Mouse (Mus musculus): Measurements from ENCODE around the gene Colec11. TPM values are rescaled to one million over a fixed set of nuclear protein-coding genes. Genes with fewer than 3 reads are reported as not detected.
A peak's percentile ranks its signal among the peaks of the same experiment; 100 is the strongest.

The Colec11 gene
- polyA plus RNA-seq, 1 experiment: not detected

DNA sequence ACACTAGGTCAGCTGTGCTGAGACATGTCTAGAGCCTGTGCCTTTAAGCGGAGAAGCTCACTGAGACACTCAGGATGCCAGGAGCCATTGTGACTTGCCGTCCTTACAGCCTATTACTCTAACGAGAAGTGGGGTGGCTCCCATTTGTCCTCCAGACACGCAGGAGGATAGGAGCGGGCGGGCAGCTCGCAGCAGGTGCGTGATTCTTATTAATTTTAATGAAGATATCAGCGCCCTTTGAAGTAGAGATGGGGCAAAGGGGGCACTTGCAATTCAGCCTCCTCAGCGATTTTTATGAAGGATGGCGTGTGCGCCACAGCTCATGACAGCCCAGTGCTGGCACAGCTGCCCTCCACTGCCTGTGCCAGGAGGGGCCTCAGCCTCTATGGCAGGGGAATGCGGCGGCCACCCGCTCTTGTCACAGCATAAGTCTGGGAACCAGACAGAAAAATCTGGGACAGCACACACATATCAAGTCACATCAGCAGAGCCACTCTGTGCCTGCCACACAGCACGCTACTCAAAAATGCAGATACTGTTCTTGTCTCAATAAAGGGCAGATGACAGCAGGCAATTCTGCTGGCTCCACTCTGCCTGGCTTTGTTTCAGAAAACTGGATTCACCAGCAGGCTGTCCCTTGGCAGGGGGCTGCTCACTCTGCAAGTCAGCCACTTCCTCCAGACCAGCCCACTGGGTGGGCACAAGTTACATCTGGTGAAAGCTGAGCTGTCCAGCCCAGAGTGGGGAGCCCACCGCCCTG, 15.5 kb downstream of the Colec11 start:
- no peak for TF ChIP-seq POLR2A (IDR thresholded peaks at IDR 0.05; ENCODE audit: low read depth, low read length)
- TF ChIP-seq CTCF (IDR thresholded peaks at IDR 0.05; ENCODE audit: borderline replicate concordance, insufficient read depth, low read length): no peak
- H3K27ac ChIP-seq (ENCODE audit: insufficient read depth, low read length): no peak overlapping the region

DNA sequence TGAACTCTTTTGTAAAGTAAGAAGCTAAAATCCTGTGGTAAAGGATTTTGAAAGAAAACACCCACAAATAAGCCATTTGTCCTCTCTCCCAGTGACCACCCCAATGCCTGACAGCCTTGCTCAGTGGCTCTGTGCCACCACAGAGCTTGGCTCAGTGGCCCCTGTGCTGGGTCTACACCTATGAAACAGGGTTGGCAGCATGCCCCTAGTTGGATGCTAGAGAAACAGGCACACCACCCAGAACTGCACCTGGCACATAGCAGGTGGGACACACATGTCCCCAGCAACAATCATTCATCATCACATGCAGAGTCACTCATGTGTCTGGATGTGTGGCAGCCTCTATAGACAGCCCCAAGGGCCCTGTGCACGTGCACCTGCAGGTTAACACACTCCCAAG, 19.7 kb downstream of the Colec11 start:
- H3K27ac ChIP-seq (ENCODE audit: insufficient read depth, low read length): no peak overlapping the region
- TF ChIP-seq CTCF (IDR thresholded peaks at IDR 0.05; ENCODE audit: borderline replicate concordance, insufficient read depth, low read length) (no peak), POLR2A (IDR thresholded peaks at IDR 0.05; ENCODE audit: low read depth, low read length) (no peak)
- no peaks in the 10 kb centered on the region for H3K4me1 ChIP-seq (ENCODE audit: control insufficient read depth, insufficient read depth, low read length)
- no peak overlapping the region for H3K4me3 ChIP-seq (ENCODE audit: insufficient read depth, low read length)

More for the DNA sequence above, 15.5 kb downstream of the Colec11 start:
- Histone ChIP-seq H3K4me1 (ENCODE audit: control insufficient read depth, insufficient read depth, low read length) (no peaks in the 10 kb centered on the region), H3K4me3 (ENCODE audit: insufficient read depth, low read length) (no peak overlapping the region)

DNA sequence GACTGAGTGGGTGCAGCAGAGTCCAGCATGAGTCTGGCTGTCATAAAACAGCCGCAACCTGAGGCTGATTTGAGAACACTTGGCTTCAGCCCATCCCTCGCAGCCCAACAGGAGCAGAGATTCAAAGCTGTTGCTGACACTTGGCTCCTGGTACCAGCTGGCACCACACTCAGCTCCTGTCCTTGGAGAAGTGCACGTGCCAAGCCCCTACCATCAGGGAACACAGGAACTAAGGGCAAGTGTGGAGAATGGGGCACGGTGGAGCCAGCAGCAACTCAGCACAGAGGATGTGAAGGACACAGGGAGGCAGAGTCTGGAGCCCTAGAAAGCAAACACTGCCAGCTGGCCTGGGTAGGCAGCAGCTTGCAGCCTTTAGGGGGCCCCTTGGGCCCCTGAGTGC, 20.9 kb downstream of the Colec11 start:
- Histone ChIP-seq H3K27ac (ENCODE audit: insufficient read depth, low read length) (no peak overlapping the region), H3K4me3 (ENCODE audit: insufficient read depth, low read length) (no peak overlapping the region), H3K4me1 (ENCODE audit: control insufficient read depth, insufficient read depth, low read length) (no peaks in the 10 kb centered on the region)
- TF ChIP-seq POLR2A (IDR thresholded peaks at IDR 0.05; ENCODE audit: low read depth, low read length) (no peak), CTCF (IDR thresholded peaks at IDR 0.05; ENCODE audit: borderline replicate concordance, insufficient read depth, low read length) (no peak)

- TF ChIP-seq POLR2A (IDR thresholded peaks at IDR 0.05; ENCODE audit: low read depth, low read length): no peak
- TF ChIP-seq CTCF (IDR thresholded peaks at IDR 0.05; ENCODE audit: borderline replicate concordance, insufficient read depth, low read length): no peak
- Histone ChIP-seq H3K4me3 (ENCODE audit: insufficient read depth, low read length) (no peak overlapping the region), H3K4me1 (ENCODE audit: control insufficient read depth, insufficient read depth, low read length) (no peaks in the 10 kb centered on the region), H3K27ac (ENCODE audit: insufficient read depth, low read length) (no peak overlapping the region)
Observed at GRCm38 (mm10) chr12:28598526-28598991, 24.6 kb downstream of the Colec11 start.

DNA sequence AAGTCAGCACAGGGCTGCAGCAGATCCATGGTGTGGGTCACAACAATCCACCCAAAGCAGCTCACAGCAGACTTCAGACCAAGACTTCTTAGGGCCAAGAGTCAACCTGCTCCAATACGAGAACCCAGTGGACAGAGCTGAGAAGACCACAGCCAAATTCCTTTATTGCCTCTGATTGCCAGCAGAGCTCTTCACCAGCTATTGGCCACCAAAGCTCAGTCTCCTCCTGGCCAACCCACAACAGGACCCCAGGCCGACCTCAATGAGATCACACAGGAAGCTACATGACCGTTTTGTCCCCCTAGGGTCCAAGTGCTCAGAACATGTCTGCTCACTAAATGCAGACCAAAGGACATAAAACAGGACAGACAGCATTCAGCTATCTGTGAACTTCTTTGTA, 25.1 kb downstream of the Colec11 start:
- H3K4me3 ChIP-seq (ENCODE audit: insufficient read depth, low read length): no peak overlapping the region
- no peak for TF ChIP-seq POLR2A (IDR thresholded peaks at IDR 0.05; ENCODE audit: low read depth, low read length)
- no peak for TF ChIP-seq CTCF (IDR thresholded peaks at IDR 0.05; ENCODE audit: borderline replicate concordance, insufficient read depth, low read length)
- H3K27ac ChIP-seq (ENCODE audit: insufficient read depth, low read length): no peak overlapping the region
- H3K4me1 ChIP-seq (ENCODE audit: control insufficient read depth, insufficient read depth, low read length): no peaks in the 10 kb centered on the region

DNA sequence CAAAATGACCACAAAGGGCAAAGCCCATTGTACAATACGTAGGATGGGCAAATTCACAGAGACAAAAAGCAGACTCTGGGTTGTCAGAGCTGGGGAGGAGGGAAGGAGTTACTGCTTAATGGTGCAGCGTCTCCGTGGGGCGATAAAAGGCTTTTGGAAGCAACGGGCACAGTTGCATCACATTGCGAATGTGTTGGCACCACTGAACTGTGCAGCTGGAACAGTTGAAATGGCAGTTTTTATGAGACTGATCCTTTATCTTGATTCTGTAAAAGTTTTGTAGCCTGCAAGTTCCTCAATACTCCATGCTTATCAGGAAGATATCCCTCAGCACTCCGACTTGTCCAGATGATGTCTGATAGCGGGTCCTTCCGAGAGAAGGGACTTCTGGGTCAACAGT, 25.5 kb downstream of the Colec11 start:
- H3K4me3 ChIP-seq (ENCODE audit: insufficient read depth, low read length): no peak overlapping the region
- no peaks in the 10 kb centered on the region for H3K4me1 ChIP-seq (ENCODE audit: control insufficient read depth, insufficient read depth, low read length)
- TF ChIP-seq POLR2A (IDR thresholded peaks at IDR 0.05; ENCODE audit: low read depth, low read length) (no peak), CTCF (IDR thresholded peaks at IDR 0.05; ENCODE audit: borderline replicate concordance, insufficient read depth, low read length) (no peak)
- H3K27ac ChIP-seq (ENCODE audit: insufficient read depth, low read length): no peak overlapping the region

DNA sequence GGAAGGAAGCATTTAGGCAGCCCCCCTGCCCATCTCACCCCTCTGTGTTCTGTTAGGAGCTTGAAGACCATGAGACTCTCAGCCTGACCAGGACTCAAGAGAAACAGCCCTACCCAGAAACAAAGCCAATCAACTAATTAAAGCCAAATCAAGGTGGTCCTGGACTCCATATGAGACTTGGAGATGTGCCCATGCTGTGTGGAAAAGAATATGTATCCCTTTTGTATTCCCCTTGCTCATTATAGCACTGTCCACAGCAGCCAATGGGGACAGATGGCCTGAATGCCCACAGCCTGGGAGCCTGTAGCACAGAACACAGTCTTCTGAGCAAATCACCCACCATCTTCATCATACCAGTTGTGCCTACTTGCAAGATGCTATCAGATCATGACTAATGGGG, 26.3 kb downstream of the Colec11 start:
- H3K4me1 ChIP-seq (ENCODE audit: control insufficient read depth, insufficient read depth, low read length): no peaks in the 10 kb centered on the region
- no peak for TF ChIP-seq POLR2A (IDR thresholded peaks at IDR 0.05; ENCODE audit: low read depth, low read length)
- TF ChIP-seq CTCF (IDR thresholded peaks at IDR 0.05; ENCODE audit: borderline replicate concordance, insufficient read depth, low read length): no peak
- no peak overlapping the region for H3K4me3 ChIP-seq (ENCODE audit: insufficient read depth, low read length)
- no peak overlapping the region for H3K27ac ChIP-seq (ENCODE audit: insufficient read depth, low read length)

DNA sequence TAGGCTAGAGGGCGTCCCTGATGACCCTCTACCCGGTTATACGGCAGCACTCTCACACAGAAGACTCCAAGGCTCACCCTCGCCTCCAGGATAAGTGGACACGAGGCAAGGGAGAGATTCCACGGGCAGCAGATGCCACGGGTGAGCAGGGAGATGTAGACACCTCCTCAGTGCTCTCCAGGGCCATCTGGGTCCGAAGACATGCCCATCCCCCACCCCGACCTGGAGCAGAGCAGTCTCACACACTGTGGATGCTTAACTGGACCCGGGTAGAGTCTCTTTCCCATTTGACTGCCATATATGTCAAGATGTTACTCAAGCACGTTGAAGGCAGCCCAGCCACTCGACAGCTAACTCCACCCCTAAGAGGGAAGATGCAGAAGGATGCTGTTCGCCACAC, 32.7 kb downstream of the Colec11 start:
- H3K4me1 ChIP-seq (ENCODE audit: control insufficient read depth, insufficient read depth, low read length): no peaks in the 10 kb centered on the region
- H3K27ac ChIP-seq (ENCODE audit: insufficient read depth, low read length): no peak overlapping the region
- H3K4me3 ChIP-seq (ENCODE audit: insufficient read depth, low read length): no peak overlapping the region
- no peak for TF ChIP-seq CTCF (IDR thresholded peaks at IDR 0.05; ENCODE audit: borderline replicate concordance, insufficient read depth, low read length)
- TF ChIP-seq POLR2A (IDR thresholded peaks at IDR 0.05; ENCODE audit: low read depth, low read length): no peak

- H3K4me3 ChIP-seq (ENCODE audit: insufficient read depth, low read length): peak overlapping the region; percentile 28
- no peaks in the 10 kb centered on the region for H3K4me1 ChIP-seq (ENCODE audit: control insufficient read depth, insufficient read depth, low read length)
- H3K27ac ChIP-seq (ENCODE audit: insufficient read depth, low read length): no peak overlapping the region
- TF ChIP-seq POLR2A (IDR thresholded peaks at IDR 0.05; ENCODE audit: low read depth, low read length): no peak
- TF ChIP-seq CTCF (IDR thresholded peaks at IDR 0.05; ENCODE audit: borderline replicate concordance, insufficient read depth, low read length): peak; percentile 84
Observed at GRCm38 (mm10) chr12:28589090-28589868, 33.9 kb downstream of the Colec11 start.

DNA sequence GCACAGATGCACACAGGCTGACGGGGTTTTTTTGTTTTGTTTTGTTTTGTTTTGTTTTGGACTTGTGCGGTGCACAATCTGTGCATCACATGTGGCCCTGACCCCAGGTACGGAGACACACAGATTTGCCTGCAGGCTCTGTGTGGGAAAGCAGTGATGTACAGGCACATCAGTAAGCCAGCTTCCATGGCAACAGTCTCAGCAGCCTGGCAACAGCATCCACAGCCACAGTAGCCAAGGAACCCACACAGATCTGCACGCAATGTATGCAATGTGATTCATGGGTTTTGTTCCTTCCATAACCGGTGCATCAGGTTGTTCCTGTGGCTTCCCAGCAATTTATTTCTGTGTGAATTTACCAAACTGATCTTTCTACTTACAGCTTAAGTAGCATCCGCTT, 35.2 kb downstream of the Colec11 start:
- TF ChIP-seq POLR2A (IDR thresholded peaks at IDR 0.05; ENCODE audit: low read depth, low read length) (no peak), CTCF (IDR thresholded peaks at IDR 0.05; ENCODE audit: borderline replicate concordance, insufficient read depth, low read length) (no peak)
- Histone ChIP-seq H3K4me1 (ENCODE audit: control insufficient read depth, insufficient read depth, low read length) (no peaks in the 10 kb centered on the region), H3K4me3 (ENCODE audit: insufficient read depth, low read length) (no peak overlapping the region), H3K27ac (ENCODE audit: insufficient read depth, low read length) (no peak overlapping the region)
